Mouse (Mus musculus): ENCODE measurements around the gene Rab5c. TPM values are rescaled to one million over a fixed set of nuclear protein-coding genes. Genes with fewer than 3 reads are reported as not detected.

Gene Rab5c
- polyA plus RNA-seq, 1 experiment from 2014 or later, result 35.1 TPM

DNA sequence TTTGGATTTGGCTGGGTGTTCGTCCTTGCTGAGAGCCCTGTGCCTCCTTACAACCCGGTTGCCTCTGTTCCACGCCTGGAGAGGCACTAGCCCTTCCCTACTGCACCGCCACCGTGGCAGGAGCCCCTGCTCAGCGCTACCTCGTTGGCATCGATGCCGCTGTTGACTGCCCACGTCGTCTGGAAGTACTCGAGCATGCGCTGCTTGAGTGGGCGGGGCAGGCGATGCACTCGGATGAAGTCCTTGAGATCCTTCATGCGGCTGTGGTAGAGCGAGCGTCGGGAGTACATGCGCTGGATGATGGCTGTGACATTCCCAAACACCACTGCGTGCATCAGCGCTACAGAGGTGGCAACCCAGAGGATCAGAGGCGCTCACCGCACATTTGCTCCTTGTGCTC lies 11.5 kb upstream of the Rab5c start:
- Histone ChIP-seq H3K27me3 (peaks cover 28% of the 10 kb centered on the region), H3K4me2 (no peak overlapping the region), H3K4me1 (replicated peaks) (peaks cover 4% of the 10 kb centered on the region; the same call in 1 of the 2 replicates), H3K9ac (no peak overlapping the region), H3K4me3 (no peak overlapping the region), H3K9me3 (no peaks in the 10 kb centered on the region), H3K27ac (replicated peaks) (no peak overlapping the region), H3K36me3 (peaks cover 15% of the 10 kb centered on the region)
- 52% methylated on average over 25 of the region's 25 CpGs for WGBS
- no peak for ATAC-seq (ENCODE audit: low read depth)

DNA sequence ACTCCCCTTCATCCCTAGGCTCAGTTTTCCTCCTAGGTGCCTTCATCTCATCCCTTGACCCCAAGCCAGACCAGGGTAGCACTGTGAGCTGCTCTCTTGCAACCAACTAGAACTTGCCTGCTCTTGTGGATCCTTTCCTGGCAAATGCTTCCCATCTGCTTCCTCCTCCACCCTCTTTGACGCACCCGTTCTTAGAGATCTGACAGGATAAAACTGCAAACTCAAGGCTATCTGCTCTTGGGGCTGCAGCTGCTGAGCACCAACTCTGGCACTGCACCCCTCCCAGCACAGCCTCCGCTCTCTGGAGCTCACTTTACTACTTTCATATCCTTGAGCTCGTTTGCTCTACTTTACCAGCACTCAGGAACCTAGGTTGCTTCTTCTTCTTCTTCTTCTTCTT lies 10.6 kb upstream of the Rab5c start:
- 81% methylated on average over 4 of the region's 4 CpGs for WGBS

DNA sequence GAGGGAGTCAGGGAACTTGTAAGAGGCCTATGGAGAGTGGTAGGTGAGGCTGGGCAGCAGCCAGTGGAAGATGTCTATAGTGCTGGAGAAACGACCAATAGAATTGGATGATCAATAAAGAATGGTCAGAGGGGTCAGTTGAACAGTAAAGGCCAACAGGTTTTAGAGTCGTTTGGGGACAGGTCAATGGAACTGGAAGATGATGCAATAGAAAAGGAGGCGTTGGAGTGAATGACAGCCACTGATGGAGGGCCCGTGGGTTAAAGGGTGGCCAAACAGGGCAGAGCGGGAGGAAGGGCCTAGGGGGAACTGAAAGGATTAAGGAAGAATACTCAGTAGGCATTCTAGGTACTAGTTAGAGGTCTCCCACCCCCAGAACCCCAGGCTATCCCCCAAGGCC lies 9.1 kb upstream of the Rab5c start:
- 61% methylated on average over 5 of the region's 5 CpGs for WGBS
- Histone ChIP-seq H3K4me3 (no peak overlapping the region), H3K4me1 (replicated peaks) (peaks cover 2% of the 10 kb centered on the region; the same call in 1 of the 2 replicates), H3K27me3 (peaks cover 27% of the 10 kb centered on the region), H3K9me3 (no peaks in the 10 kb centered on the region), H3K9ac (no peak overlapping the region), H3K4me2 (no peak overlapping the region), H3K27ac (replicated peaks) (no peak overlapping the region), H3K36me3 (peaks cover 13% of the 10 kb centered on the region; the same call in 1 of the 2 replicates)
- ATAC-seq (ENCODE audit: low read depth), result no peak

More for the DNA sequence above, 10.6 kb upstream of the Rab5c start:
- ATAC-seq (ENCODE audit: low read depth), result no peak
- no peak overlapping the region for H3K4me3 ChIP-seq
- no peak overlapping the region for H3K9ac ChIP-seq
- no peak overlapping the region for H3K27ac ChIP-seq (replicated peaks)
- peaks cover 4% of the 10 kb centered on the region; the same call in 1 of the 2 replicates for H3K4me1 ChIP-seq (replicated peaks)
- H3K9me3 ChIP-seq, result no peaks in the 10 kb centered on the region
- H3K36me3 ChIP-seq, result peaks cover 13% of the 10 kb centered on the region; the same call in 1 of the 2 replicates
- H3K27me3 ChIP-seq, result peaks cover 28% of the 10 kb centered on the region
- H3K4me2 ChIP-seq, result no peak overlapping the region

DNA sequence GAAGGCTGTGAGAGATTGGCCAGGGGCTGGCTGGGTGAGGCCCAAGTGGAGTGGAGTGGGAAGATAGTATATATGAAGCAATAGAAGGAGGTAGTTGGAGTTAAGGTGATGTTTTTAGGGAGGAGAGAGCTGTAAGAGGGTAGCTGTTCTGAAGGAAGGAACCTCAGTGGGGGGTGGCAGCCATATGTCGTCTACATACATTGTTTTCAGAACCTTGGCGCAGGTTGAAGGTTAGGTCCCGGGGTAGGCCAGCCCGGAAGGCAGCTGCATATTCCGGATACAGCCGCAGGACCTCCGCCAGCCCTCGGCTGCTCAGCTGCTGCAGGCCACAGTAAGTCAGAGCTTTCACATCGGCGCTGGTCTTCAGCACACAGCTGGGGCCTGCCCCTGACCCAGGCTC lies 8.5 kb upstream of the Rab5c start:
- no peak for ATAC-seq (ENCODE audit: low read depth)
- Histone ChIP-seq H3K9me3 (no peaks in the 10 kb centered on the region), H3K4me3 (no peak overlapping the region), H3K4me2 (no peak overlapping the region), H3K36me3 (peaks cover 16% of the 10 kb centered on the region), H3K9ac (no peak overlapping the region), H3K27me3 (peaks cover 25% of the 10 kb centered on the region), H3K27ac (replicated peaks) (no peak overlapping the region), H3K4me1 (replicated peaks) (no peaks in the 10 kb centered on the region; the same call in 1 of the 2 replicates)
- WGBS, result 82% methylated on average over 10 of the region's 10 CpGs

DNA sequence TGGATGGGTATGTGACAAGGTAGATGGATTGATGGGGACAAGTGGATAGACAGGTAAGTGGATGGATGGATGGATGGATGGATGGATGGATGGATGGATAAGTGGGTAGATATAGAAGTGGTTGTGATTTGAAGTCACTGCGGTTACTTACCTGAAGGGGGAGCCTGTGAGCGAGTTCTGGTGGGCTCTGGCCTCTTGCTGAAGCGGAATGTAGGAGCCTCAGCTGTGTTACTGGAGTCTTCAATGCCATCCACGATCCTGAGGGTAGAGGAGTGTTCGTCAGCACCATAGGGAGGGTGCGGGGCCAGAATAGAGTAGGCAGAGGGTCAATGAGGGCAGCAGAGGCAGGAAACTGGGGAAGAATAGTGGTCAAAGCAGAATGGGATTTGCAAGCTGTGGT lies 7.1 kb upstream of the Rab5c start:
- H3K36me3 ChIP-seq, result peaks cover 20% of the 10 kb centered on the region
- WGBS, result 17% methylated on average over 6 of the region's 6 CpGs
- H3K4me1 ChIP-seq (replicated peaks), result no peaks in the 10 kb centered on the region; the same call in 1 of the 2 replicates
- no peak for ATAC-seq (ENCODE audit: low read depth)
- H3K9ac ChIP-seq, result 0 out of 2 replicates have a peak overlapping the region, but pooled peaks have one; percentile 47
- peaks cover 26% of the 10 kb centered on the region for H3K27me3 ChIP-seq
- no peak overlapping the region for H3K4me3 ChIP-seq
- no peak overlapping the region for H3K4me2 ChIP-seq
- no peaks in the 10 kb centered on the region for H3K9me3 ChIP-seq
- H3K27ac ChIP-seq (replicated peaks), result no peak overlapping the region

DNA sequence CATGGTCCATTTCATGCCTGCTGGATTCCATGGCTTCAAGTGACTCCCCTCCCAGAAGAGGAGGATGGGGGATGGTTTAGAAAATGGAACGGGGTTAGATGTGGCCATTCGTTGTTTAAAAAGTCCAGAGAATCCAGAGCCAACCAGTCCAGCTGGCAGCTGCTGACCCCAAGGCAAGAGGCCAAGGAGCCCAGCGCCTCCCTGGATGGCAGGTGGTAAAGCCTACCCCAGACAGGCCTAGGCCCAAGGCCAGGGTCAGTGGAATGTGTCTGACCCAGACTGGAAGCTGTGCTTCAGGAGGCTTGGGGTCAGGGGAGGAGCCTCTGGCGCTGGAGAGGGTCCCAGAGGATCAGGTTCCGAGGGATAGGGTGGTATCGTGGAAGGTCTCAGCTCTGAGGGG lies 3.3 kb upstream of the Rab5c start:
- Histone ChIP-seq H3K9ac (no peak overlapping the region), H3K4me3 (no peak overlapping the region), H3K4me2 (no peak overlapping the region), H3K36me3 (peaks cover 11% of the 10 kb centered on the region; the same call in 1 of the 2 replicates), H3K9me3 (no peaks in the 10 kb centered on the region), H3K4me1 (replicated peaks) (peaks cover 17% of the 10 kb centered on the region), H3K27me3 (peaks cover 5% of the 10 kb centered on the region; the same call in 1 of the 2 replicates), H3K27ac (replicated peaks) (no peak overlapping the region)
- 77% methylated on average over 6 of the region's 6 CpGs for WGBS
- ATAC-seq (ENCODE audit: low read depth), result no peak

DNA sequence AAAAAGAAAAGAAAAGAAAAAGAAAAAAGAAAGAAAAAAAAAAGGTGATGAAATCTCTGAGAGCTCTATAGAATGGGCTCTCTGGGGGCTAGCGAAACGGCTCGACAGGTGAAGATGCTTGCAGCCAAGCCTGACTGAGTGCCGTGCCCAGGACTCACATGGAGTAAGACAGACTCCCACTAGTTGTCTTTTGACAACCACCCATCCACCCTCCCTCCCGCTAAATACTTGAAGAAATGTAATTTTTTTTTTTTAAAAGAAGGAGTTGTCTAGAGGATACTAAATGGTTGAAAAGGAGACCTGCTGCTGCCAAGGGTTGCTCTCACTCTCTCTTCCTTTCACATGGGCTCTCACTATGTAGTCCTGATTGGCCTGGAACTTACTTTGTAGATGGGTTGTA lies 734 bp upstream of the Rab5c start:
- no peaks in the 10 kb centered on the region for H3K9me3 ChIP-seq

DNA sequence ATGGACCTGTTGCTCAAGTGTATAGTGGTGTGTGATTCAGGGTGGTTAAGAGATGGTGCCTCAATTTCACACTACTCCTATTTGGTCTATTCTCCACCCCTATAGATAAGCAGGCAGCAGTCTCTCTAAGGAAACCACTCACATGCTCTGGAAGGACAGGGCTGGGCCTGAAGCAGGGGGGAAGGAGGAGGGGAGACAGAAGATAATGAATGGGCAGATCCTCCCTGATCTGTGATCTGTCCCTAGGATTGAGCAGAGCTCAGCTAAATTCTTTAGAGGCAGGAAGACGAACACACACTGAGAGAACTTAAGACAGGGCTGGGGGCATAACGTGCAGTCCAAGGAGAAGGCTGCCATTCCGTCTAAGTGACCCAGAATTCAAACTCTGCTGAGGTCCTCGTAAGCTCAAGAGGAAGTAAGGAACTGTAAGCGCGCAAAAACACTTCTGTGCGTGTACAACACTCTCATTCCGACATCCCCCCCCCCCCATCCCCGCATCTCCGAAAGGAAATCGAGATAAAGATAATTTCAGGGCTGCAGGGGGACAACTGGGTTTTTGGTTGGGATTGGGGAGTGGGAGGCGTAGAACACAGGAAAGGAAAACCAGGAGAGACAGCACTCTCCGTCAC lies 796 bp downstream of the Rab5c start:
- Histone ChIP-seq H3K4me1 (replicated peaks) (peaks cover 25% of the 10 kb centered on the region), H3K9ac (peak overlapping the region; percentile 96), H3K27ac (replicated peaks) (peak overlapping the region; percentile 56; the same call in 1 of the 2 replicates), H3K4me3 (peak overlapping the region; percentile 99), H3K9me3 (no peaks in the 10 kb centered on the region), H3K27me3 (peaks cover 5% of the 10 kb centered on the region; the same call in 1 of the 2 replicates), H3K4me2 (peak overlapping the region; percentile 92), H3K36me3 (peaks cover 25% of the 10 kb centered on the region)
- ATAC-seq (ENCODE audit: low read depth), result no peak
- 3% methylated on average over 13 of the region's 13 CpGs for WGBS

More for the DNA sequence above, 734 bp upstream of the Rab5c start:
- ATAC-seq (ENCODE audit: low read depth), result peak; percentile 20; the same call in 1 of the 2 replicates
- Histone ChIP-seq H3K27me3 (peaks cover 5% of the 10 kb centered on the region; the same call in 1 of the 2 replicates), H3K9ac (peak overlapping the region; percentile 76), H3K4me3 (peak overlapping the region; percentile 99), H3K27ac (replicated peaks) (peak overlapping the region; percentile 83), H3K4me2 (peak overlapping the region; percentile 64), H3K4me1 (replicated peaks) (peaks cover 25% of the 10 kb centered on the region), H3K36me3 (peaks cover 14% of the 10 kb centered on the region; the same call in 1 of the 2 replicates)
- WGBS, result 14% methylated on average over 5 of the region's 5 CpGs

DNA sequence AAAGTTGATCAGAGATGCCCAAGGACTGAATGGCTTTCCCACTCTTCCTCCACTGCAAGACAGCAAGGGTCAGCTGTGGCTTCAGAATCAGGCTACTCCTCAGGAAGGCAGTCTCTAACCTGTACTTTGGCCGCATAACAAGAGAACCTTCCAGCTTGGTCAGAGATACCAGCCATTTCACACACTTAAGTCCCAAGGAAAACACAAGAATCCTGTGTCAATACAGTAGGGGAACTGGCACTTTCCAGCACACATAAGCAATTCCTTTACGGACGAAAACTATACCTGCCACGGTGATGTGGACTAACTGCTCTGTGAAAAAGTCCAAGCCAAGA lies 1.3 kb downstream of the Rab5c start:
- Histone ChIP-seq H3K4me3 (peak overlapping the region; percentile 99), H3K9ac (peak overlapping the region; percentile 96; the same call in 1 of the 2 replicates), H3K9me3 (no peaks in the 10 kb centered on the region), H3K27ac (replicated peaks) (no peak overlapping the region), H3K4me2 (peak overlapping the region; percentile 92), H3K36me3 (peaks cover 28% of the 10 kb centered on the region), H3K27me3 (peaks cover 5% of the 10 kb centered on the region; the same call in 1 of the 2 replicates), H3K4me1 (replicated peaks) (peaks cover 25% of the 10 kb centered on the region)
- no peak for ATAC-seq (ENCODE audit: low read depth)
- 83% methylated on average over 4 of the region's 4 CpGs for WGBS

DNA sequence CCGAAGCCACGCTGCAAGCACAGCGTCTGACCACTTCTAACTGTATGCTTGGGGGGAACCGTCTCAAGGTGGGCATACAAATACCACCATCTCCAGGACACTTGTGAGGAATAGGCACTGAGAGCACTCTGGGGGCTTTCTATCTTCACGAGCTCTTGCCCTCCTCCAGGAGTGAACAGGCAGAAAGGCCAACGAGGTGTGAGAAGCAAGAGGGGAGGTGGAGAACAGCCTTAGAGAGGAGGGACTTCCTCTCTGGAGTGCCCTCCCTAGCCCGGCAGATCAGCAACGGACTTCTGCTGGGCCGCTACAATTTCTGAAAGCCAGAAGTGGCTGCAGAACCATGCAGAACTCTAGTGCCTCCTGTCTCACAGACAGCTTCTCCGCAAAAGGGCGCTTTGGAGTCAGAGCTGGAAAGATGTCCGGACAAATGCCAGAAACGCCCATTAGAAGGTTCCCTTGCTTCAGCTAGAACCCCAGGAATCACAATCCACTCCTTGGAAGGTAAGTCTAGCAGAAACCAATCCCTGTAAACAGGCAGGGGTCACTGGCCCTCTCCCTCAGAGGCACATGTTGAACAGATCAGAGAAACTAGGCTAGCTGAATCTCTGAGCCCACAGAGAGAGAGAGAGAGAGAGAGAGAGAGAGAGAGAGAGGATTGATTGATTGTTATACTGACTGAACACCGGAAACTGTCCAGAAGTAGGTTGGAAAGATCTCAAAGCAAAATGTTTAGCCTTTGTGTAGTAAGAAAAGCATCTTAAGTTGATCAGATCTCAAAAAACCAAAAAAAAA lies 1.9 kb downstream of the Rab5c start:
- Histone ChIP-seq H3K36me3 (peaks cover 22% of the 10 kb centered on the region), H3K27ac (replicated peaks) (no peak overlapping the region), H3K27me3 (peaks cover under 1% of the 10 kb centered on the region; the same call in 1 of the 2 replicates), H3K9me3 (no peaks in the 10 kb centered on the region), H3K4me1 (replicated peaks) (peaks cover 25% of the 10 kb centered on the region), H3K4me3 (peak overlapping the region; percentile 99; the same call in 1 of the 2 replicates), H3K9ac (peak overlapping the region; percentile 12; the same call in 1 of the 2 replicates), H3K4me2 (peak overlapping the region; percentile 92; the same call in 1 of the 2 replicates)
- no peak for ATAC-seq (ENCODE audit: low read depth)
- WGBS, result 75% methylated on average over 14 of the region's 14 CpGs

DNA sequence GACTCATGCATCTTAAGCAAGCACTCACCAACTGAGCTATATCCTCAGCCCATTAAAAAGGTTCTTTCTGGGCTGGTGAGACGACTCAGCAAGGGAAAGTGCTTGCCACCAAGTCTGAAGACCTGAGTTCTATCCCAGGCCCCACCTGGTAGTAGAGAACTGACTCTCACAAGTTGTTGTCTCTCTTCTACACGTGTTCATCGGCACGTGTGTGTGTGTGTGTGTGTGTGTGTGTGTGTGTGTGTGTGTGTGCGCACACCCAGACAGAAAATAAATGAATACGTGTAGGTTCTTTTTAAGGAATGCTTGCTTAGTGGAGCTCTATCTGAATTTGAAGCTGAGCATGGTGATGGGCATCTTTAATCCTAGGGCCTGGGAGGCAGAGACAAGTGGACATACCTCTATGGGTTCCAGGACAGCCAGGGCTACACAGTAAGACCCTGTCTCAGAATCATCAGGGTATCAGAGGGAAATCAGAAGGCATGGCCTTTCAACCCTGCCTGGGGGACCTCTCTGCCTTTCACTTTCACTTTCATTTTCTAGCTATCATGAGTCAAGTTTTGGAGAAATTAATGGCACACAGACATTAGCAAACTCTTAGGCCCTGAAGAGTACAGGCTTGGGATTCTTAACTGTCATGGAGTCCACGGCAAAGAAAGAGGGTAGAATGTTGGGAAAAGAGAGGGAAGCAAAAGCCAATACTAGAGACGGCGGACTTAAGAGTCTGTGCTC lies 2.7 kb downstream of the Rab5c start:
- Histone ChIP-seq H3K4me3 (peak overlapping the region; percentile 99; the same call in 1 of the 2 replicates), H3K27ac (replicated peaks) (no peak overlapping the region), H3K4me2 (no peak overlapping the region), H3K4me1 (replicated peaks) (peaks cover 25% of the 10 kb centered on the region), H3K9ac (0 out of 2 replicates have a peak overlapping the region, but pooled peaks have one; percentile 12), H3K9me3 (no peaks in the 10 kb centered on the region), H3K36me3 (peaks cover 18% of the 10 kb centered on the region), H3K27me3 (no peaks in the 10 kb centered on the region)
- 94% methylated on average over 9 of the region's 9 CpGs for WGBS
- no peak for ATAC-seq (ENCODE audit: low read depth)

Data from neural tube, embryonic 13.5 days (tissue).